Mouse (Mus musculus) B cell, adult (primary cell): ENCODE results near the gene Irgc1. TPM values are rescaled to one million over a fixed set of nuclear protein-coding genes. Genes with fewer than 3 reads are reported as not detected.

Experiments
- total RNA-seq: library from RNA; stranded (reverse); gene quantifications from 4 replicates; pipeline ENCODE4 v1.2.4, GENCODE M21; 2023; ENCODE audit not compliant: inconsistent age

The Irgc1 gene
- 5.0 to 7.5 TPM (median 6.1 TPM) in 4 replicates for total RNA-seq

DNA sequence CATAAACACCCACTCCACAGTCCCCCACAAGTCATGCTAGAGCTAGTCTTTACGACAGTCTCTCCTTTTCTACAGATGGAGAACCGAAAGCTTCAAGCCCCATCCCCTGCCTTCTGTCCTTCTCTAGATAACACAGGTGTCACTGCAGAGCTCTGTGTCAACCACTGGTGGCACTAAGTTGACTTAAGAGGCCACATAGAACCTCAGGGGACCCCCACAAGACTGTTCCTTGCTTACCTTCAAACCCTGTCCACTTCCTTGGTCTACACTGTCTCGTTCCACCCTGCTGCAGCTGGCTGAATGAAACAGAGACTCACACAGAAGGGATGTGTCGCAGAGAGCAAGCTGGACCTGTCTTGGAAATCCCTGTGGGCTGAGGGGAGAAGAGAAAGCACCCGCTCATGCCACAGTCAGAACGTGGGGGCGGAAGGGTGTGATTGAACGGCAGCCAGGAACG lies at the start of gene Irgc1:
Gene Irgc1, minus strand, starts transcription at position 443 of the 457 bp plus-strand sequence.

DNA sequence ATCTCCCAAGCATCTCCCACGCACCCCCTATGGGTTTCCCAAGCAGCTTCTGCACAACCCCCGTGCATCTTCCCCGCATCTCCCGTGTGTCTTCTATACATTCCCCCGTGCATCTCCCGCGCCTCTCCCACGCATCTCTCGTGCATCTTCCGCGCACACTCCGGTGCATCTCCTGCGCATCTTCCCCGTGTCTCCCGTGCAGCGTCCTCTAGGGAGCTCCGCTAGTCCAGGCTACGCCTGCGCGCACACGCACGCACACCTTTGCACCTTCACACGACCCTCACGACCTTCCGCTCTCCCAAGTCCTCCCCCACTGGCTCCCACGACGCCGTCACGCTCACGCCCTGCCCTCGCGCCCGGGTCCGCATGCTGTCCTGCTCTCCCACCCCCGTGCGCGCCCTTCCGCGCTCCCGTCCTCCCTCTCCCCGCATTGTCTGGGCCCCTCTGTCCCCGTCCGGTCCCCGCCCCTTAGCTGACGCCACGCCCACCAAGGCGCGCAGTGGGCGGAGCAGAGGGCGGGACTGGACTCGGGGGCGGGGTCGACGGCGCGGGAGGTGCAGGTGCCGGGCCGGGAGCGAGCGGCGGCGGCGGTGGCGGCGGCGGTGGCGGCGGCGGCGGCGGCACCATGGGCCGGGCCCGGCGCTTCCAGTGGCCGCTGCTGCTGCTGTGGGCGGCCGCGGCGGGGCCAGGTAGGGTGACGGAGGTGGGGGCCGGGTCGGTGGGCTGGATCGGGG lies 29.5 kb upstream of the Irgc1 start, which contains the start of gene Cadm4:
Gene Cadm4, plus strand, starts transcription at position 550 of the 734 bp plus-strand sequence.

DNA sequence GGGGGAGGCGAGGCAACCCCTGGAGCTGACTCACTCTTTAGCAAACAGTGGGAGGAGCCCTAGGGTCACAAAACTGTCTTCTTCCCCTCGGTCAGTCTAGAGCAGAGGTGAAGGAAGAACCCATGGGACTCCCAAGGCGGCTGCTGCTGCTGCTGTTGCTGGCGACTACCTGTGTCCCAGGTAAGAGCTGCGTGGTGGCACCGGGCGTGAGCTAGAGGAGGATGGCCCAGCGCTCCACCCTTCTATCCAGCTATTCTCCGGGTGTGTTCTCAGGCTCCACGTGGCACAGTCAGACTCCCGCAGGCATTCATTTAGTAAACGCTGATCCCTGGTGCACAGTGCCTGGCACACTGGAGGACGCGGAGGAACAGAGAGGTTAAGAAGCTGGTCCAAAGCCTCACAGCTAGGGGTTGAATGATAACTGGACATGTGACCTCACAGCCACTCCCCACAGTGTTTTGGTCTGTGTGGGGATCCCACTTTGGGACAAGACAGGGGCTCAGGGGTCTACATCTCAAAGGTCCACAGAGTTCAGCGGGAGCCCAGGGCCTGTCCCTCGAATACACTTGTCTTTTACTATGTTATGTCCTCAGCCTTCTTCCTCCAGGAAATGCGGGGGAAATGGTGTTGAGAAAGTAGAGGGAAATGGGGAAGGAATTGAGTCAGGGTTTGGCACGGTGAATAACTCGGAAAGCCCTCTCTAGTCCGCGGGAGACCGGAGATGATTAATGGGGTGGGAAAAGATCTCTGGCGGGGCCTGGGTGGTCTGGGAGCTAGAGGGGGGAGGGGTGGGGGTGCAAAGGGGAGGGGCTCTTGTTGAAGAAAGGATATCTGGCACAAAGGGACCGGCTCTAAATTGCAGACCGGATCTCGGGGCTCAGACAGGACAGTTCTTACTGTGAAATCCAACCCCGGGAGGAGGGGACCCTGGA lies 10.6 kb upstream of the Irgc1 start, which contains the start of gene Plaur:
Gene Plaur, plus strand, starts transcription at position 97 of the 932 bp plus-strand sequence.

DNA sequence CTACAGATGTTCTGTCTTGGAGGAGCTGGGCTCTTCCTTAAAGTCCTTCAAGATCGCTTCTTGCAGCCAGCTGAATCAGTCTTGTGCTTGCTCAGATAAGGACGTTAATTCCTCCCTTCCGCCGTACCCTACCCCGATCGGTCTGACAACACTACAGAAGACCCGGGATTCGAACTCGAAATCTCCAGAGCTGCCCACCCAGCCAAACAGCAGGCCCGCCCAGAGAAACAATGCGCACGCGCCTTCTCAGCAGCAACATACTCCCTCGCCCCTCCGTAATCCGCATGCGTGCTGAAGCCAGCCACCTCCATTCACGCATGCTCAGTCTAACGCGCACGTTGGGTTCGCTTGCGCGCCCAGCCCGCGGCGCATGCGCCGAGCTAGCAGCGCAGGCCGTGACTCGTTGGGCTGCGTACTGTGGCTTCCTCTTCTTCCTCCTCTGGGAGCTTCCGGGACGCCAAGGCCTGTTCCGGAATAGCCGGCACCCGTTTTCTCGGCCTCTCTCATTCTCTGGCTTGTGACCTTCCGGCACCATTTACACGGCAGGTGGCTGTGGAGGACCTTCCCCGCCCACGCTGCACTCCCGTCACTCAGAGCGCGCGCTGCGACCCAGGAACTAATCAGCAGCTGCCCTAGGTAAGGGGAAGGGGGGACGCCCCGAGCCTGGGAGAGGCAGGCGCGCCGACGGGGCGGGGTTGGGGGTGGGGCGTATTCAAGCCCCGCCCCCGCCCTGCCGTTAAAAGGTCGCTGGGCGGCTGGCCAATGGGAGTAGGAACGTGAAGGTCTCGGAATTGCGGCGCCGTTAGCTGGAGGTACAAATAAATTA lies 52.6 kb downstream of the Irgc1 start, which contains the start of gene Smg9:
Gene Smg9, plus strand, starts transcription at position 364 of the 826 bp plus-strand sequence.

Other genes with a start within 250 kb of the Irgc1 start
- 0.09 TPM in 1 of 4 replicates, not detected in the others for gene Zfp111, start 240.9 kb downstream of the Irgc1 start, total RNA-seq
- 1.3 to 2.2 TPM (median 1.7 TPM) in 4 replicates for gene Zfp109, start 214.7 kb downstream of the Irgc1 start, total RNA-seq
- 0.22 to 0.27 TPM in 2 of 4 replicates, not detected in the others for gene Zfp108, start 197.5 kb downstream of the Irgc1 start, total RNA-seq
- 0.18 to 1.6 TPM in 2 of 4 replicates, not detected in the others for gene Zfp93, start 181.9 kb downstream of the Irgc1 start, total RNA-seq
- gene Zfp61, start 151.1 kb downstream of the Irgc1 start, total RNA-seq = 5.2 to 10.8 TPM (median 7.3 TPM) in 4 replicates
- gene Zfp94, start 135.6 kb downstream of the Irgc1 start, total RNA-seq = 7.5 to 10.9 TPM (median 9.4 TPM) in 4 replicates
- gene Tescl, start 118.4 kb downstream of the Irgc1 start, total RNA-seq = not detected in 4 replicates
- not detected in 4 replicates for gene Lypd5, start 103.1 kb downstream of the Irgc1 start, total RNA-seq
- 3.6 to 6.1 TPM (median 4.8 TPM) in 4 replicates for gene Kcnn4, start 82.0 kb downstream of the Irgc1 start, total RNA-seq
- gene Smg9, start 52.7 kb downstream of the Irgc1 start, total RNA-seq = 69.8 to 79.7 TPM (median 77.4 TPM) in 4 replicates
- gene Plaur, start 10.2 kb upstream of the Irgc1 start, total RNA-seq = 535 to 734 TPM (median 595 TPM) in 4 replicates
- gene Cadm4, start 29.7 kb upstream of the Irgc1 start, total RNA-seq = 0.78 to 3.1 TPM (median 1.9 TPM) in 4 replicates
- gene Zfp428, start 54.7 kb upstream of the Irgc1 start, total RNA-seq = 1.4 to 2.2 TPM (median 1.7 TPM) in 4 replicates
- gene AC161166.1, start 60.2 kb upstream of the Irgc1 start, total RNA-seq = not detected in 4 replicates
- gene Irgq, start 78.4 kb upstream of the Irgc1 start, total RNA-seq = 22.3 to 27.3 TPM (median 24.2 TPM) in 4 replicates
- 0.87 TPM in 1 of 4 replicates, not detected in the others for gene Pinlyp, start 93.8 kb upstream of the Irgc1 start, total RNA-seq
- 85.4 to 92.1 TPM (median 88.0 TPM) in 4 replicates for gene Xrcc1, start 94.0 kb upstream of the Irgc1 start, total RNA-seq
- gene Ethe1, start 135.2 kb upstream of the Irgc1 start, total RNA-seq = 9.0 to 13.0 TPM (median 12.0 TPM) in 4 replicates
- 0.18 to 0.22 TPM in 2 of 4 replicates, not detected in the others for gene Zfp575, start 135.3 kb upstream of the Irgc1 start, total RNA-seq
- 22.1 to 31.0 TPM (median 26.2 TPM) in 4 replicates for gene Phldb3, start 158.5 kb upstream of the Irgc1 start, total RNA-seq
- 0.29 to 0.54 TPM in 2 of 4 replicates, not detected in the others for gene Lypd3, start 184.3 kb upstream of the Irgc1 start, total RNA-seq
- gene Tex101, start 224.4 kb upstream of the Irgc1 start, total RNA-seq = not detected in 4 replicates